Mouse (Mus musculus): ENCODE measurements around the gene Klk6.

DNA sequence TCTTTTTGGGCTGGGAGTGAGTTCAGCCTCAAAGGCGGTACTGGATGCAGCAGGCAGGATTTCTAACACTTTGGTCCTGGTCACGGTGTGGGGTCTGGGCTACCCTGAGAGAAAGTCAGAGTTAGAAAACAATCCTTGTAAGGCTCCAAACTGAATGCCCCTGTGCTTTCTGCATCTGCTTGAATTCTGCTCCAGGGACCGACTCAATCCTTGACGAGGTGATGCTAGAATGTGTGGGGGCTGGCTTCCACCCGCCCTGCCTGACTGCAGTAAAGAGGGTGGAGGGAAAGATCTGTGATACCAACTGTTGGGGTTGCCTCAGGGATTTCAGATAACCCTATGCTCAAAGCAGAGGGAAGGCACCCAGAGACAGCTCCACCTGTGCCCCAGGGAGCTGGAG lies 13.3 kb upstream of the Klk6 start, which contains the start of gene Klk7:
- TF ChIP-seq POLR2A (IDR thresholded peaks at IDR 0.05; ENCODE audit: borderline replicate concordance, control insufficient read depth, low read depth, low read length): no peak
- TF ChIP-seq CTCF (IDR thresholded peaks at IDR 0.05; ENCODE audit: control insufficient read depth, insufficient read depth, low read length): no peak

Data from bone marrow, adult 2 months (tissue).